Mouse (Mus musculus) cerebral cortex, adult 2 months (tissue): ENCODE results near the gene Vmn1r149.

Source experiments
- WGBS: fragments of 180-500 bp; shearing (Covaris S2); methylation state at CpG from one replicate; pipeline ENCODE4 v1.1.7; 2018; 5-methylcytosine and 5-hydroxymethylcytosine counted together

The Vmn1r149 gene

GRCm38 (mm10) chr7:22438129-22438528, at the start of gene Vmn1r149:
Gene Vmn1r149, minus strand, starts transcription at chr7:22438229.
- WGBS: no CpG with 5 or more reads among the region's 2 CpGs

GRCm38 (mm10) chr7:22463975-22464374, 25.9 kb upstream of the Vmn1r149 start, which contains the start of gene Gm10665:
Gene Gm10665, minus strand, starts transcription at chr7:22464075.
- no CpG with 5 or more reads among the region's 5 CpGs for WGBS

DNA sequence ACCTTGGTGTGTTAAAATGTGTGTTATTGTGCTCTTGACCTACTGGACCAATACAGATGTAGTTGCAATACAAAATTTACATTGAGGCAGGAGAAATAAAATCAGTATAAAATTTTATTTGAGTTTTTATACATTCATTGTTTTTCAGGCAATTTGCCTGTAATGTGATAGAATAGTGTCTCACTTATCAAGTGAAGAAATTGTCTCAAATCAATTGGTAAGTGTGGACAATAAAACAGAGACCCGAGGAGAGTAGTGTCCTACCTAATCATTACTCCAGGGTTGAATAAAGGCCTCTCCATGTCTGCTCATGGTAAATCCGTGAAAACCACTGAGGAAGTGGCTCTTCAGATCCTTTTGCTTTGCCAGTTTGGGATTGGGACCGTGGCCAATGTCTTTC, 24.7 kb downstream of the Vmn1r149 start, which contains the start of gene Vmn1r148:
Gene Vmn1r148, plus strand, starts transcription at position 301 of the 400 bp plus-strand sequence.
- no CpG with 5 or more reads among the region's 3 CpGs for WGBS
